Mouse (Mus musculus) cerebellum, postnatal 25 days (tissue): ENCODE data around the gene Olfr338.
"Not testable (repeated sequence)": the region's sequence is repeated elsewhere in the genome, so short reads cannot be mapped to it uniquely, and the experiment has no call there.

ENCODE experiments used
- DNase-seq, 2 experiments: peaks; one replicate each; pipeline ENCODE4 v3.0.0; 2021; ENCODE audit warnings: mixed read lengths in 2 of 2

Gene Olfr338

GRCm38 (mm10) chr2:36373219-36373618, at the start of gene Olfr338:
Olfr338 (plus strand) TSS chr2:36373519.
- no peak for DNase-seq

- DNase-seq: not testable (repeated sequence)
These were observed 41.9 kb downstream of the Olfr338 start for GRCm38 (mm10) chr2:36415174-36415573.

- not testable (repeated sequence) for DNase-seq
These were observed 42.3 kb downstream of the Olfr338 start for GRCm38 (mm10) chr2:36415591-36415990.

- no peak for DNase-seq
These were observed 45.3 kb downstream of the Olfr338 start, which contains the start of gene Olfr339 for GRCm38 (mm10) chr2:36418647-36419046. Olfr339 (plus strand) TSS chr2:36418947.
